In genomic region chr2:115850961-115851360, GRCm38 (mm10) we compare ENCODE assay signal across 24 mouse cellular contexts.
"Had no signal": no experiment of that assay in that cellular context is flagged by ENCODE, and none has a peak within 500 bp of the region (broad histone marks: within the 10 kb centered on the region; RNA-seq: fewer than 3 reads in every experiment).

No protein-coding gene starts in this region.

- H3K4me3 ChIP-seq: heart, embryonic 13.5 days; heart, embryonic 15.5 days; hindbrain, embryonic 12.5 days; hindbrain, embryonic 15.5 days; limb, embryonic 13.5 days; limb, embryonic 15.5 days; liver, embryonic 12.5 days had no signal

- ATAC-seq: hindbrain, postnatal 0 days; intestine, embryonic 16.5 days; liver, embryonic 12.5 days had no signal

- H3K27ac ChIP-seq: heart, embryonic 13.5 days; heart, embryonic 15.5 days; hindbrain, postnatal 0 days; limb, embryonic 13.5 days; limb, embryonic 15.5 days; liver, embryonic 12.5 days; liver, embryonic 14.5 days had no signal

- DNase-seq: gastrocnemius, postnatal 14 days; gastrocnemius, postnatal 36 days; heart, adult 18-20 months; heart, postnatal 14 days; heart, postnatal 36 days; kidney, adult 11 months; kidney, adult 2 months; kidney, adult 9 months; kidney, postnatal 10 days; kidney, postnatal 25 days; layer of hippocampus, adult 9-11 months; layer of hippocampus, postnatal 36 days; left cerebral cortex, postnatal 4 days had no signal

- H3K4me2 ChIP-seq: heart, embryonic 11.5 days; heart, embryonic 13.5 days; heart, embryonic 15.5 days; hindbrain, embryonic 12.5 days; hindbrain, embryonic 15.5 days; limb, embryonic 13.5 days; limb, embryonic 15.5 days; liver, embryonic 12.5 days had no signal

- H3K9ac ChIP-seq: heart, embryonic 13.5 days; heart, embryonic 15.5 days; hindbrain, embryonic 12.5 days; hindbrain, embryonic 15.5 days; limb, embryonic 13.5 days; limb, embryonic 15.5 days; liver, embryonic 12.5 days; liver, embryonic 14.5 days had no signal

- H3K4me1 ChIP-seq: liver, embryonic 12.5 days had no signal

- H3K9me3 ChIP-seq: heart, embryonic 13.5 days; heart, embryonic 15.5 days; hindbrain, embryonic 12.5 days; hindbrain, embryonic 15.5 days; limb, embryonic 13.5 days; limb, embryonic 15.5 days; liver, embryonic 12.5 days had no signal

- H3K36me3 ChIP-seq: heart, embryonic 13.5 days; heart, embryonic 15.5 days; hindbrain, embryonic 12.5 days; hindbrain, embryonic 15.5 days; limb, embryonic 13.5 days; limb, embryonic 15.5 days; liver, embryonic 12.5 days had no signal
